25 mouse cellular contexts compared by ENCODE assay signal in the genomic region with DNA sequence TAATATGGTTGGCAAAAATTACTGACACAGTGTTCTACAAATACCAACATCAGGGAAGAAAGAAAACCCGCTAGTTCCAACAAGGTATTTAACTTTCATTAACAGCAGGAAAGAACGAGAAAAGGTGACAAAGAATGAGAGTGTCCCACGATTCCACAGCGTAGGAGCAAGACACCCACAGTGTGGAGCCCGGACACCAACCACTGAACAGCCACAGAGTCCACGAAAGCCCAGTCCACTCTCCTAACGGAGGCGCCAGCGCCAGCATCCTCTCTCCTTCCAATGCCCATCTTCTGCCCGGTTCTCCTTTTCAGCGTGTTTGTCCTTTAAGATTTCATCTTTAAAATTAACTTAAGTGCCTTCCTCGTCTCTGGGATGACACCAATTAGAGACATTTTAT.
"Had no signal": no experiment of that assay in that cellular context is flagged by ENCODE, and none has a peak within 500 bp of the region (broad histone marks: within the 10 kb centered on the region; RNA-seq: fewer than 3 reads in every experiment).

No protein-coding gene starts in this region.

- H3K4me3 ChIP-seq: embryonic facial prominence, embryonic 10.5 days; embryonic facial prominence, embryonic 12.5 days; embryonic facial prominence, embryonic 13.5 days; embryonic facial prominence, embryonic 15.5 days; erythroblast, embryonic 14.5 days; forebrain, embryonic 10.5 days; forebrain, embryonic 12.5 days; forebrain, embryonic 13.5 days; forebrain, embryonic 15.5 days; gastrocnemius, adult 2 months had no signal

- H3K27ac ChIP-seq: embryonic facial prominence, embryonic 10.5 days; embryonic facial prominence, embryonic 12.5 days; embryonic facial prominence, embryonic 15.5 days; forebrain, embryonic 10.5 days; forebrain, embryonic 12.5 days; forebrain, embryonic 13.5 days; forebrain, embryonic 15.5 days; gastrocnemius, adult 2 months had no signal

- DNase-seq: cerebellum, adult 18-20 months; cerebellum, adult 2 months; cerebellum, adult 8-10 months; cerebellum, adult 9-10 months; cerebellum, adult 9-11 months; cerebellum, postnatal 10 days; cerebellum, postnatal 14 days; cerebellum, postnatal 25 days; cerebellum, postnatal 36 days; embryo, embryonic 11 days; forebrain, postnatal 0 days; gastrocnemius, adult 2 months; gastrocnemius, postnatal 10 days; gastrocnemius, postnatal 14 days; gastrocnemius, postnatal 25 days; heart, adult 18-20 months had no signal
